Mouse (Mus musculus): ENCODE results near the gene Nbl1. TPM values are rescaled to one million over a fixed set of nuclear protein-coding genes. Genes with fewer than 3 reads are reported as not detected.

Nbl1 gene
- polyA plus RNA-seq, 1 experiment from 2014 or later = 42.3 TPM

DNA sequence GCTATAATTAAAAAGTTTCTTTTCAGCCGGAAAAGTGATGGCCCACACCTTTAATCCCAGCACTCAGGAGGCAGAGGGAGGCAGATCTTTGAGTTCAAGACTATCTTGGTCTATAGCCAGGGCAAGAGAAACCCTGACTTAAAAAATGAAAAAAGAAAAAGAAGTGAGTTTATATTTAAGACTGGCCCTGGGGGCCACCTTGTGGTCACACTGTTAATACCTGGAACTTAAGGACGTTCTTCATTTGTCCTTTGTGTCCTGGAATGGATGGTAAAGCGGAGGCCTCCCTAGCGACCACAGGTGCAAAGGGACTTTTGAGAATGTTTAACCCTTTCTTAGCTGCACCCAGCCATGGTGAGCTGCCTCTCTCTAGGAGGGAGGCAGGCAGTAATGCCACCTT lies 14.1 kb downstream of the Nbl1 start:
- Histone ChIP-seq H3K9me3 (no peaks in the 10 kb centered on the region), H3K4me3 (no peak overlapping the region), H3K4me2 (no peak overlapping the region), H3K4me1 (peaks cover 43% of the 10 kb centered on the region), H3K9ac (no peak overlapping the region), H3K36me3 (replicated peaks) (no peaks in the 10 kb centered on the region), H3K27me3 (replicated peaks) (peaks cover 32% of the 10 kb centered on the region), H3K27ac (no peak overlapping the region)
- WGBS = 15% methylated on average over 4 of the region's 4 CpGs
- no peak for ATAC-seq (replicated peaks)

DNA sequence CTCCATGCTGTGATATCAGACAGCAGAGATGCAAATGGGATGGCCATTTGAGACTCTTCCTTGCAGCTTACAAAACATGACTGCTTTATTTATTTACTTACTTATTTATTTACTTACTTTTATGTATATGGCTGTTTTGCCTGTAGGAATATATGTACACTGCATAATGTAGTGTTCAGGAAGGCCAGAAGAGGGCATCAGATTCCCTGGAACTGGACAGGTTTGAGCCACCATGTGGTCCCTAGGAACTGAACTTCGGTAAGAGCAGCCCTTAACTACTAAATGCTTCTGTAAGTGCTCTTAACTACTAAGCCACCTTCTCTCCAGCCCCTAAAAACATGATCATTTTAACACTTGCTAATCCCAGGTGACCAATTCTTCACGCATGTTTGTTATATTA lies 14.5 kb downstream of the Nbl1 start:
- H3K4me2 ChIP-seq = no peak overlapping the region
- no peak overlapping the region for H3K9ac ChIP-seq
- H3K27me3 ChIP-seq (replicated peaks) = peaks cover 36% of the 10 kb centered on the region
- no peaks in the 10 kb centered on the region for H3K36me3 ChIP-seq (replicated peaks)
- H3K4me3 ChIP-seq = no peak overlapping the region
- no peak overlapping the region for H3K27ac ChIP-seq
- ATAC-seq (replicated peaks) = no peak
- WGBS = 30% methylated on average over 2 of the region's 2 CpGs
- no peaks in the 10 kb centered on the region for H3K9me3 ChIP-seq
- H3K4me1 ChIP-seq = peaks cover 39% of the 10 kb centered on the region

DNA sequence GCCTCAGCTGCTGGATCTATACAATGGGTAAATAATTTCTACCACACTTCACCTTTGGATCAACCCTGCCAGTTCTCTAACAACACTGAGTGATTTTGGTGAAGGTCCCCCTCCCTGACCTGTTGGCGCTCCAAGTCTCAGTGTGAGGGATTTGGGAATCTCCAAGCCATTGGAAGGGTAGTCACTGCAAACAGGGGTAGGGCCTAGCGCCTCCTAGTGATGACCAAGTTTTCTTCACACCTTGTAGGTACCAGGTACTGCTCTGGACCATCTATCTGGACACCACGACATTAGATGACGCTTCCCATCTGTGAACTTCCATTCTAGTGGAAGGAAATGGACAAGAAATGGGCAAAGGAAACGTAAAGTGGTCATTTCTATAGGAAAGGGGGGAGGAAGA lies 16.9 kb downstream of the Nbl1 start:
- 17% methylated on average over 5 of the region's 5 CpGs for WGBS
- H3K27ac ChIP-seq = no peak overlapping the region
- peak overlapping the region; percentile 55 for H3K4me3 ChIP-seq
- H3K9ac ChIP-seq = no peak overlapping the region
- H3K27me3 ChIP-seq (replicated peaks) = peaks cover 47% of the 10 kb centered on the region
- ATAC-seq (replicated peaks) = no peak
- peak overlapping the region; percentile 94 for H3K4me2 ChIP-seq
- no peaks in the 10 kb centered on the region for H3K9me3 ChIP-seq
- no peaks in the 10 kb centered on the region for H3K36me3 ChIP-seq (replicated peaks)
- H3K4me1 ChIP-seq = peaks cover 19% of the 10 kb centered on the region

DNA sequence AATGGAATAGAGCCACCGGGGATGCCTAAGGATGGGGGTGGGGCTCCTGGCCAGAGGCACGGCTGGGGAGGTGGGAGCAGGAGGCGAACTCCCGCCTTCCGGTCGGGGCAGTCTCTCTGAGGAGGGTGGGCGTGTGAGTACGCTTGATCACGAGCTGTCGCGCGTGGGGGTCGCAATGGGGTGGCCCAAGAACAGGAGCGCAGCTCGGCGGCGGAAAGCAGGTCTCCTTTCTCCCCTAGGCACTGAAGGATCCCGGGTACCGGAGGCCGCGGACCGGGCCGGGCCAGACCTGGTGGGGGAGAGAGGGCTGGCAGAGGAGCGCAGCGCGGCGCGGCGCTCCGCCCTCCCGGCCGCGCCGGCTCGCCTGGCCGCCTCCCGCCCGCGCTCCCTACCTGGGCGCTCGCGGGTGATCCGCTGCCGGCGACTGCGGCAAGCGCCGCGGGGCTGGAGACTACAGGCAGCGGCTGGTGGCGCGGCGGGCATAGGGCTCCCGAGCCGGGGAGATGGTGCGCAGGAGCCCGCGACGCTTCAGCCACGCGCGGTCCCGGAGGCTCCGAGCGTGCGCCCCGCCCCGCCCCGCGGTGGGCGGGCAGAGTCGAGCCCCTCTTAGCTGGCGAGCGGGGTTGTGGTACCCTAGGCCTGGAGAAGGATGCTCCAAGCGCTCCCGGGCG lies 17.6 kb downstream of the Nbl1 start, which contains the start of gene Htr6:
Htr6 (minus strand) TSS at position 530 of the 671 bp plus-strand sequence.
- Histone ChIP-seq H3K27ac (no peak within 1 kb of the TSS), H3K4me3 (peak within 1 kb of the TSS; percentile 55), H3K27me3 (replicated peaks) (peaks cover 51% of the 10 kb centered on the region), H3K36me3 (replicated peaks) (no peaks in the 10 kb centered on the region), H3K4me1 (peaks cover 19% of the 10 kb centered on the region), H3K9ac (peak within 1 kb of the TSS; percentile 41), H3K9me3 (no peaks in the 10 kb centered on the region), H3K4me2 (peak within 1 kb of the TSS; percentile 94)
- WGBS = under 1% methylated on average over 77 of the region's 77 CpGs
- ATAC-seq (replicated peaks) = peak; percentile 54

DNA sequence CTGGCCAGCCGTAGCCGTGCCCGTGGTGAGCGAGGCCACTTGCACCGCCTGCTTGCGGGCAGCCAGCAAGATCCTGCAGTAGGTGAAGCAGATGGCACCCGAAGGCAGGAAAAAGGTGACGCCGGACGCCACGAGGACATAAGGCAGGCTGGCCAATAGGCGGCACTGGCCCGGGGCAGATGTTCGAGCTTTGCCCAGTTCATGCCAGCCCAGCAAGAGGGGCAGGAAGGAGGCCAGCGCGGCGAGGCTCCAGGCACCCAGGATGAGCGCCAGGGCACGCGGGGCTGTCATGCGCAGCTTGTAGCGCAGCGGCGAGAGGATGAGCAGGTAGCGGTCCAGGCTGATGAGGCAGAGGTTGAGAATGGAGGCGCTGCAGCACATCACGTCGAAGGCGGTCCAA lies 18.7 kb downstream of the Nbl1 start:
- ATAC-seq (replicated peaks) = no peak
- Histone ChIP-seq H3K27me3 (replicated peaks) (peaks cover 54% of the 10 kb centered on the region), H3K36me3 (replicated peaks) (no peaks in the 10 kb centered on the region), H3K4me2 (peak overlapping the region; percentile 94), H3K9me3 (no peaks in the 10 kb centered on the region), H3K4me1 (peaks cover 19% of the 10 kb centered on the region), H3K27ac (no peak overlapping the region), H3K4me3 (peak overlapping the region; percentile 55), H3K9ac (no peak overlapping the region)
- 17% methylated on average over 29 of the region's 29 CpGs for WGBS

DNA sequence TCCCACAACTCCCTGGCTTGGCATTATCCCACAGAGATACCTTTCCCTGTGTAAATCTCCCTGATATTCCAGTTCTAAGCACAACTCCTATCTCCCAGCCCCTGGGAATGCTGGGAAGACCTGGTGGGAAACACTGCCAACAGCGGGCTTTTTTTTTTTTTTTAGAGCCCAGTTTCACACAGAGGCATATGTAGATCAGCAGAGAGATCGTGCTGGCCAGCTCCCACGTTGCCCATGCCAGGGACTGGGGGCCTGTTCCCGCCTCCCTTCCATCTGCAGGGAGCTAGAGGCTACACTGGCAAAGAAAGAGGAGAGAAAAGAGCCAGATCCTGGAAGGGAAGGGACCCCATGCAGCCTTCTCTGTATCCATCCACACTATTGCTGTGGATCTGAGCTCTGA lies 24.5 kb downstream of the Nbl1 start:
- H3K9ac ChIP-seq = no peak overlapping the region
- no peaks in the 10 kb centered on the region for H3K9me3 ChIP-seq
- no peak overlapping the region for H3K4me2 ChIP-seq
- H3K4me3 ChIP-seq = no peak overlapping the region
- H3K27me3 ChIP-seq (replicated peaks) = peaks cover 17% of the 10 kb centered on the region
- whole genome bisulfite sequencing = 33% methylated on average over 4 of the region's 4 CpGs
- no peaks in the 10 kb centered on the region for H3K4me1 ChIP-seq
- no peak for ATAC-seq (replicated peaks)
- H3K27ac ChIP-seq = no peak overlapping the region
- H3K36me3 ChIP-seq (replicated peaks) = no peaks in the 10 kb centered on the region

DNA sequence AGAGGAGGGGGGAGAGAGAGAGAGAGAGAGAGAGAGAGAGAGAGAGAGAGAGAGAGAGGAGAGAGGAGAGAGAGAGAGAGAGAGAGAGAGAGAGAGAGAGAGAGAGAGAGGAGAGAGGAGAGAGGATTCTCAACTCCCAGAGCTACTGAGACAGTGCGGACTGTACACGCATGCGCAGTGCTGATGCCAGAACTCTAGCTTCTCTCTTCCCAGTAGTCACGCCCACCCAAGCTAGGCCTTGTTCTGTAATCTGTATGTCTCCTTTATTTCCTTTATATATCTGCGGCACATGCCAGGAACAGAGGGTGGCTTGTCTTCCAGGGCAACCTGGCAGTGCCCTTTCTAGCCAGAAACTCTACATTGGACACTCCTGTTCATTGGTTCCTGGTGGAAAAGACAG lies 28.0 kb downstream of the Nbl1 start:
- Histone ChIP-seq H3K4me2 (no peak overlapping the region), H3K9me3 (no peaks in the 10 kb centered on the region), H3K4me3 (no peak overlapping the region), H3K27ac (no peak overlapping the region), H3K27me3 (replicated peaks) (no peaks in the 10 kb centered on the region), H3K9ac (no peak overlapping the region), H3K36me3 (replicated peaks) (no peaks in the 10 kb centered on the region), H3K4me1 (no peaks in the 10 kb centered on the region)
- no peak for ATAC-seq (replicated peaks)
- 96% methylated on average over 5 of the region's 5 CpGs for WGBS

DNA sequence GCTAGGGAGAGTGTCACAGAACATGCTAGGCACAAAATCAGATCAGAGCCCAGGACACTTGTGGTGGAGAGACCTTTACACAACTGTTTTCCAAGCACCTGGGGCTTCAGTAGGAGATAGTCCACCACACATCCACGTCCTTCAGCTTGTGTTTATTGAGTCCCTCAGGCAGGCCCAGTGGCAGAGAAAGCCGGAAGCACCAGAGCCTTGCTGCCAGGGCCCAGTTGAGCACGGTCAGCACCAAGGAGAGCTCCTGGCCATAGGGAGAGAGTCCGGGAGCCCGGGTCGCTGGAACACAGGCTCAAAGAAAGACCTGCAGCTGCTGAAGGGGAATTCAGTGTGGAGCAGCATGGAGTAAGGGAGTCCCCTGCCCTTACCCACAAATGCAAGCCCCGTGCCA lies 33.2 kb downstream of the Nbl1 start:
- Histone ChIP-seq H3K4me1 (peaks cover 13% of the 10 kb centered on the region), H3K27ac (no peak overlapping the region), H3K36me3 (replicated peaks) (no peaks in the 10 kb centered on the region), H3K4me2 (no peak overlapping the region), H3K27me3 (replicated peaks) (no peaks in the 10 kb centered on the region), H3K9ac (no peak overlapping the region), H3K4me3 (no peak overlapping the region), H3K9me3 (no peaks in the 10 kb centered on the region)
- 8% methylated on average over 7 of the region's 7 CpGs for WGBS
- no peak for ATAC-seq (replicated peaks)

DNA sequence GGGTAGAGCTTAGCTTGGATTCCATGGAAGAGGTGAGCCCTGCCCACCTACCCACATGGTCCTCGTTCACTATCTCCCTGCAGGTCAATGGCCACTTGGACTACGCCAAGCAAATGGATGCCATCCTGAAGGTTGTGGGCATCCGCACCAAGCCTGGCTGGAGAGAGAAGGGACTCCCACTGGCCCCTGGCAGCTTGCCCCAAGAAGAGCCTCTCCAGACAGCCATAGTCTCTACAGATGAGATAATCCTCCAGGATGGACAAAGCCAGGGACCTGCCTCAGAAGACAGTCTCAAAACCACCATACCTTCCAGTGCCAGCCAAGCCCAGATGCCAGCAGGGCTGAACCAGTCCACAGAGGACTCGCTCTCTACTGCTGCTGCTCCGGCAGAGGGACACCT lies 34.8 kb downstream of the Nbl1 start:
- no peak for ATAC-seq (replicated peaks)
- 90% methylated on average over 5 of the region's 5 CpGs for WGBS
- H3K9me3 ChIP-seq = no peaks in the 10 kb centered on the region
- no peak overlapping the region for H3K4me2 ChIP-seq
- H3K27ac ChIP-seq = no peak overlapping the region
- no peaks in the 10 kb centered on the region for H3K27me3 ChIP-seq (replicated peaks)
- no peak overlapping the region for H3K4me3 ChIP-seq
- H3K36me3 ChIP-seq (replicated peaks) = no peaks in the 10 kb centered on the region
- peaks cover 23% of the 10 kb centered on the region for H3K4me1 ChIP-seq
- H3K9ac ChIP-seq = no peak overlapping the region

DNA sequence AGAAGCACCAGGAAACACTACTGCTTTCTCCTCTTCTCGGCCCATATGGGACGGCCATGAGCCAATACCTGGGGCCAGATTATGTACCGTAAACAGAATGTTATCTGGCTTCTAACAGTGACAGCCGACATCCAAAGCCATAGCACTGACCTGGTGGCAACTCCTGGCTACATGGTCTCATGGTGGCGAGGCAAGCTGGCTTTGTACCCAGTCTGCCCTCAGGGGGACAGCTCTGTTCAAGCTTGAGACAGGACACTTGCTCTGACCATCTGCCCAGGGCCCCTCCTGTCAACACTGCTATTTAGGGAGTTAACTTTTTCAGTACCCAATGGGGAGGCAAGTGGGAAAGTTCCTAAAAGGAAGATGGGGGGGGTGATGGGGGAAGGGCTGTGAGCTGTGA lies 35.5 kb downstream of the Nbl1 start:
- no peaks in the 10 kb centered on the region for H3K9me3 ChIP-seq
- 78% methylated on average over 5 of the region's 5 CpGs for WGBS
- H3K27me3 ChIP-seq (replicated peaks) = no peaks in the 10 kb centered on the region
- no peaks in the 10 kb centered on the region for H3K36me3 ChIP-seq (replicated peaks)
- no peak overlapping the region for H3K4me3 ChIP-seq
- peaks cover 23% of the 10 kb centered on the region for H3K4me1 ChIP-seq
- no peak overlapping the region for H3K4me2 ChIP-seq
- ATAC-seq (replicated peaks) = no peak
- no peak overlapping the region for H3K27ac ChIP-seq
- no peak overlapping the region for H3K9ac ChIP-seq

DNA sequence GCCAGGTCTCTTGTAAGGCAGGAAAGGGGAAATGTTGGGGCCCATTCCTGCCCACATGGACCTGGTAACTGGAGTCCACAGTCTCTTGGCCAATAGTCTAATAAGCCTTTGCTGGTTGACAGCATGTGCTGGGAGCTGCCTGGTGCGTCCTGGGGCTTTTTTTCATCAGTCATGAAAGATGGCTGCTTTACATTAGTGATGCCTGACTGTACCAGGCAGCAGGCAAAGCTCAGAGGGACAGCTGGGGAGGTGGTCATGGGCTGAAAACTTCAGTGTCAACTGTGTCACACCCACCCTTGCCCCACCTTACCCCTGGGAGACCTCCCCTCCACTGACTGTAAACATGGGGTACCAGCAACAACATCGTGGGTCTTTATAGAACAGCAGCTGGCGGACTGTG lies 37.0 kb downstream of the Nbl1 start:
- Histone ChIP-seq H3K4me3 (no peak overlapping the region), H3K4me1 (peaks cover 26% of the 10 kb centered on the region), H3K9me3 (no peaks in the 10 kb centered on the region), H3K36me3 (replicated peaks) (no peaks in the 10 kb centered on the region), H3K27ac (0 out of 2 replicates have a peak overlapping the region, but pooled peaks have one; percentile 32), H3K9ac (no peak overlapping the region), H3K27me3 (replicated peaks) (no peaks in the 10 kb centered on the region), H3K4me2 (no peak overlapping the region)
- WGBS = 69% methylated on average over 3 of the region's 3 CpGs
- no peak for ATAC-seq (replicated peaks)

DNA sequence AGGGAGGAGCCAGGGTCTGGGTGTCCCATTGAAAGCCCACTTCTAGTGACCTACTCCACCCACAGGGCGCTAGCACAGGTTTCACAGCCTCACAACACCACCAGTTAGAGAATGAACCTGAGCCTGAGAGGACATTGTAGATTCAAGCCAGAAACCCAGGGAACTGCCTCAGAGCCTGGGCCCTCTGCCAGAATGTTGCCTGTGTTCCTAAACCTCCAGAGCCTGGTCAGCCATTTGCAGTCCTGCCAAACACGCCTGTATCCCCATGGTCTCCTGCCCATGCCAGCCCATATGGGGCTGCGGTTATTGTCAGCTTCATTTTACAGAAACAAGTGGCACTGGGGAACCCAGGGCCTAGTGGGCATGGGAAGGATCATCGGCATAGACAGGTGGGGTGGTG lies 37.5 kb downstream of the Nbl1 start:
- no peaks in the 10 kb centered on the region for H3K9me3 ChIP-seq
- no peaks in the 10 kb centered on the region for H3K36me3 ChIP-seq (replicated peaks)
- peaks cover 26% of the 10 kb centered on the region for H3K4me1 ChIP-seq
- H3K4me2 ChIP-seq = no peak overlapping the region
- no peak for ATAC-seq (replicated peaks)
- H3K4me3 ChIP-seq = no peak overlapping the region
- 73% methylated on average over 4 of the region's 4 CpGs for WGBS
- H3K27ac ChIP-seq = peak overlapping the region; percentile 32; the same call in 1 of the 2 replicates
- no peaks in the 10 kb centered on the region for H3K27me3 ChIP-seq (replicated peaks)
- H3K9ac ChIP-seq = no peak overlapping the region

DNA sequence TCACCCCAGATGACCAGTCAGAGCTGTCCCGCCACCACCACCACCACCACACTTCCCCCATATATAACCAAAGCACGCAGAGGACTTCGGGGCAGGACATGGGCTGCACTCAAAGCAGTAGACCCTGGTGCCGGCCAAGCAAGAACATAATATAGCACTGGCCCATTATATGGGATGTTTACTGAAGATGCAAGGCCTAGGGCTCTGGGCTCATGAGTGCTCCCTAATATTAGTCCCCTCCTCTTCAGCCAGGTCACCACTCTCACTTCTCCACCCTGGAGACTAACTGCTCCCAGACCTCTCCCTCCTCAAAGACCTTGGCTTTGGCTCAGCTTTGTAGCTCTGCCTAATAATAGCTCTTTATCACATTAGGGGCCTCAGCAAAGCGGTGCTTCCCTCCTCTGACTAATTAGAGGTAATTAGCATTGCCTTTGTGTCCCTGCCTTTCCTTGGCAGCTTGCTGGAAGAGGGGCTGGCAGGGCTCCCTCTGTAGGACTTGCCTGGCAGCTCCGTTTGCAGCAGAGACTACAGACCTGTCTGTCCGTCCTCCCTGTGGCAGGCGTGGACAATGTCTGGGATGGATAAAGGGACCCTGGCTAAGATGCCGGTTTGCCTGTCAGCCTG lies 38.4 kb downstream of the Nbl1 start:
- H3K4me1 ChIP-seq = peaks cover 26% of the 10 kb centered on the region
- 46% methylated on average over 9 of the region's 9 CpGs for WGBS
- H3K9ac ChIP-seq = no peak overlapping the region
- H3K9me3 ChIP-seq = no peaks in the 10 kb centered on the region
- H3K4me3 ChIP-seq = no peak overlapping the region
- no peak overlapping the region for H3K4me2 ChIP-seq
- H3K27me3 ChIP-seq (replicated peaks) = no peaks in the 10 kb centered on the region
- peak; percentile 77; the same call in 1 of the 2 replicates for ATAC-seq (replicated peaks)
- H3K27ac ChIP-seq = peak overlapping the region; percentile 38
- no peaks in the 10 kb centered on the region for H3K36me3 ChIP-seq (replicated peaks)
